Mouse (Mus musculus): ENCODE measurements at regions not wholly inside any gene's neighbourhood (a gene's known extent, or its start where the extent isn't known, plus 50 kb on each side); places are given as distances from the start of the nearest gene placed in this dataset.

- DNase-seq, result peak in 1 of 2 experiments; percentile 1
Observed at GRCm38 (mm10) chrX:81616397-81616796, 158.5 kb upstream of the 4930595M18Rik start.
